Mouse (Mus musculus): ENCODE measurements at regions not wholly inside any gene's neighbourhood (a gene's known extent, or its start where the extent isn't known, plus 50 kb on each side); places are given as distances from the start of the nearest gene placed in this dataset.

- DNase-seq (ENCODE audit: low spot score): no peak
These were observed 318.3 kb upstream of the Gm5148 start for GRCm38 (mm10) chr3:38042614-38043013.

GRCm38 (mm10) chr3:38036131-38036530, 311.8 kb upstream of the Gm5148 start:
- DNase-seq (ENCODE audit: low spot score): no peak

GRCm38 (mm10) chr3:38034138-38034537, 309.8 kb upstream of the Gm5148 start:
- DNase-seq (ENCODE audit: low spot score): no peak

- no peak for DNase-seq (ENCODE audit: low spot score)
These were observed 290.5 kb upstream of the Gm5148 start for GRCm38 (mm10) chr3:38014768-38015167.

GRCm38 (mm10) chr3:38009168-38009567, 284.9 kb upstream of the Gm5148 start:
- no peak for DNase-seq (ENCODE audit: low spot score)

GRCm38 (mm10) chr3:38008321-38008720, 284.0 kb upstream of the Gm5148 start:
- no peak for DNase-seq (ENCODE audit: low spot score)

GRCm38 (mm10) chr3:38007626-38008025, 283.3 kb upstream of the Gm5148 start:
- DNase-seq (ENCODE audit: low spot score): no peak

- DNase-seq (ENCODE audit: low spot score): no peak
These were observed 278.0 kb upstream of the Gm5148 start for GRCm38 (mm10) chr3:38002275-38002674.

- no peak for DNase-seq (ENCODE audit: low spot score)
These were observed 275.5 kb upstream of the Gm5148 start for GRCm38 (mm10) chr3:37999779-38000178.

GRCm38 (mm10) chr3:37997998-37998397, 273.7 kb upstream of the Gm5148 start:
- DNase-seq (ENCODE audit: low spot score): no peak

- no peak for DNase-seq (ENCODE audit: low spot score)
These were observed 265.7 kb upstream of the Gm5148 start for GRCm38 (mm10) chr3:37989992-37990391.

- no peak for DNase-seq (ENCODE audit: low spot score)
These were observed 263.6 kb upstream of the Gm5148 start for GRCm38 (mm10) chr3:37987775-37988505.

GRCm38 (mm10) chr3:37987007-37987774, 262.9 kb upstream of the Gm5148 start:
- DNase-seq (ENCODE audit: low spot score): no peak

- no peak for DNase-seq (ENCODE audit: low spot score)
These were observed 260.4 kb upstream of the Gm5148 start for GRCm38 (mm10) chr3:37984706-37985105.

GRCm38 (mm10) chr3:37981481-37982180, 257.3 kb upstream of the Gm5148 start:
- DNase-seq (ENCODE audit: low spot score): no peak

GRCm38 (mm10) chr3:37979871-37980270, 255.6 kb upstream of the Gm5148 start:
- DNase-seq (ENCODE audit: low spot score): no peak

- DNase-seq (ENCODE audit: low spot score): peak; percentile 40
These were observed 254.2 kb upstream of the Gm5148 start for GRCm38 (mm10) chr3:37978481-37978880.

- DNase-seq (ENCODE audit: low spot score): no peak
These were observed 253.2 kb upstream of the Gm5148 start for GRCm38 (mm10) chr3:37977453-37977852.

- no peak for DNase-seq (ENCODE audit: low spot score)
These were observed 252.3 kb upstream of the Gm5148 start for GRCm38 (mm10) chr3:37976566-37976965.

GRCm38 (mm10) chr3:37975194-37975756, 251.0 kb upstream of the Gm5148 start:
- DNase-seq (ENCODE audit: low spot score): no peak

- no peak for DNase-seq (ENCODE audit: low spot score)
These were observed 248.6 kb upstream of the Gm5148 start for GRCm38 (mm10) chr3:37972931-37973330.

GRCm38 (mm10) chr3:37971240-37971639, 246.9 kb upstream of the Gm5148 start:
- no peak for DNase-seq (ENCODE audit: low spot score)
